Mouse (Mus musculus) natural killer cell, adult 2 months (primary cell): ENCODE data around the gene Actb.
"Not testable (repeated sequence)": the region's sequence is repeated elsewhere in the genome, so short reads cannot be mapped to it uniquely, and the experiment has no call there.

ENCODE experiments used
- DNase-seq, 2 experiments: peaks; one replicate each; pipeline ENCODE4 v3.0.0; 2022; ENCODE audit warnings: low spot score in 2 of 2

The Actb gene

GRCm38 (mm10) chr5:142902506-142903314 is 3.8 kb downstream of the Actb start:
- no peak for DNase-seq

- no peak for DNase-seq
These were observed 4.6 kb downstream of the Actb start for GRCm38 (mm10) chr5:142901846-142902505.

- no peak for DNase-seq
These were observed 5.2 kb downstream of the Actb start for GRCm38 (mm10) chr5:142901355-142901802.

- no peak for DNase-seq
These were observed 5.9 kb downstream of the Actb start for GRCm38 (mm10) chr5:142900651-142901050.

- DNase-seq = no peak
These were observed 6.5 kb downstream of the Actb start for GRCm38 (mm10) chr5:142899932-142900533.

- DNase-seq = peak in 1 of 2 experiments; percentile 35
These were observed 7.4 kb downstream of the Actb start for GRCm38 (mm10) chr5:142899057-142899601.

GRCm38 (mm10) chr5:142898316-142898715 is 8.2 kb downstream of the Actb start:
- DNase-seq = no peak

- DNase-seq = no peak
These were observed 8.8 kb downstream of the Actb start for GRCm38 (mm10) chr5:142897568-142898248.

- DNase-seq = peak in 1 of 2 experiments; percentile 52
These were observed 9.8 kb downstream of the Actb start for GRCm38 (mm10) chr5:142896713-142897112.

- DNase-seq = no peak
These were observed 10.4 kb downstream of the Actb start for GRCm38 (mm10) chr5:142896192-142896591.

GRCm38 (mm10) chr5:142894918-142895613 is 11.5 kb downstream of the Actb start, which contains the start of gene Fbxl18:
Fbxl18 (minus strand) TSS chr5:142895421.
- peak; percentile 80 to 86 for DNase-seq

- DNase-seq = no peak
These were observed 15.2 kb downstream of the Actb start for GRCm38 (mm10) chr5:142891396-142891795.

GRCm38 (mm10) chr5:142887533-142887932 is 19.0 kb downstream of the Actb start:
- not testable (repeated sequence) for DNase-seq

- DNase-seq = no peak
These were observed 19.8 kb downstream of the Actb start for GRCm38 (mm10) chr5:142886761-142887160.

- DNase-seq = no peak
These were observed 20.4 kb downstream of the Actb start for GRCm38 (mm10) chr5:142886181-142886580.

GRCm38 (mm10) chr5:142882471-142882870 is 24.1 kb downstream of the Actb start:
- no peak for DNase-seq

GRCm38 (mm10) chr5:142881936-142882335 is 24.6 kb downstream of the Actb start:
- no peak for DNase-seq

- DNase-seq = no peak
These were observed 25.6 kb downstream of the Actb start for GRCm38 (mm10) chr5:142880806-142881516.

GRCm38 (mm10) chr5:142880246-142880645 is 26.3 kb downstream of the Actb start:
- no peak for DNase-seq
